Mouse (Mus musculus): Measurements from ENCODE around the gene Lce1m. TPM values are rescaled to one million over a fixed set of nuclear protein-coding genes. Genes with fewer than 3 reads are reported as not detected.

Gene Lce1m
- total and polyA plus RNA-seq, 2 experiments, result not detected

- Histone ChIP-seq H3K4me3 (ENCODE audit: insufficient read depth, low read depth, low read length) (no peak overlapping the region), H3K27me3 (ENCODE audit: control insufficient read depth, insufficient read depth, low read length) (no peaks in the 10 kb centered on the region; the same call in 1 of the 2 replicates), H3K36me3 (ENCODE audit: control insufficient read depth, insufficient read depth, low read length) (no peaks in the 10 kb centered on the region), H3K27ac (replicated peaks; ENCODE audit: insufficient read depth, low read depth, low read length) (no peak overlapping the region), H3K9ac (ENCODE audit: low read depth, low read length) (no peak overlapping the region), H3K79me2 (ENCODE audit: control insufficient read depth, insufficient read depth, low read length) (no peaks in the 10 kb centered on the region), H3K4me1 (ENCODE audit: control insufficient read depth, insufficient read depth, low read length) (no peaks in the 10 kb centered on the region)
- no peak for DNase-seq (ENCODE audit: extremely low read depth, low read depth, low spot score)
- WGBS, result 76% methylated on average over 3 of the region's 3 CpGs
- TF ChIP-seq CTCF (IDR thresholded peaks at IDR 0.05; ENCODE audit: low read depth, low read length) (no peak), POLR2A (IDR thresholded peaks at IDR 0.05; ENCODE audit: extremely low read depth, insufficient read depth, low read length) (no peak)
Observed at GRCm38 (mm10) chr3:93023411-93024184, 4.7 kb upstream of the Lce1m start.

- no peak for DNase-seq (ENCODE audit: extremely low read depth, low read depth, low spot score)
Observed at GRCm38 (mm10) chr3:93021171-93021570, 2.3 kb upstream of the Lce1m start.

GRCm38 (mm10) chr3:93015460-93016104 lies 3.3 kb downstream of the Lce1m start, which contains the start of gene Crct1:
Crct1 (minus strand) TSS chr3:93015687.
- Histone ChIP-seq H3K9ac (ENCODE audit: low read depth, low read length) (no peak within 1 kb of the TSS), H3K27ac (replicated peaks; ENCODE audit: insufficient read depth, low read depth, low read length) (no peak within 1 kb of the TSS), H3K4me3 (ENCODE audit: insufficient read depth, low read depth, low read length) (no peak within 1 kb of the TSS), H3K79me2 (ENCODE audit: control insufficient read depth, insufficient read depth, low read length) (no peaks in the 10 kb centered on the region), H3K4me1 (ENCODE audit: control insufficient read depth, insufficient read depth, low read length) (no peaks in the 10 kb centered on the region), H3K36me3 (ENCODE audit: control insufficient read depth, insufficient read depth, low read length) (no peaks in the 10 kb centered on the region), H3K27me3 (ENCODE audit: control insufficient read depth, insufficient read depth, low read length) (no peaks in the 10 kb centered on the region)
- no peak for DNase-seq (ENCODE audit: extremely low read depth, low read depth, low spot score)
- 44% methylated on average over 4 of the region's 4 CpGs for WGBS
- TF ChIP-seq CTCF (IDR thresholded peaks at IDR 0.05; ENCODE audit: low read depth, low read length), result no peak
- TF ChIP-seq POLR2A (IDR thresholded peaks at IDR 0.05; ENCODE audit: extremely low read depth, insufficient read depth, low read length), result no peak

More at GRCm38 (mm10) chr3:93021171-93021570, 2.3 kb upstream of the Lce1m start:
- Histone ChIP-seq H3K36me3 (ENCODE audit: control insufficient read depth, insufficient read depth, low read length) (no peaks in the 10 kb centered on the region), H3K4me1 (ENCODE audit: control insufficient read depth, insufficient read depth, low read length) (no peaks in the 10 kb centered on the region), H3K9ac (ENCODE audit: low read depth, low read length) (no peak overlapping the region), H3K4me3 (ENCODE audit: insufficient read depth, low read depth, low read length) (no peak overlapping the region), H3K27ac (replicated peaks; ENCODE audit: insufficient read depth, low read depth, low read length) (no peak overlapping the region), H3K27me3 (ENCODE audit: control insufficient read depth, insufficient read depth, low read length) (no peaks in the 10 kb centered on the region; the same call in 1 of the 2 replicates), H3K79me2 (ENCODE audit: control insufficient read depth, insufficient read depth, low read length) (no peaks in the 10 kb centered on the region)
- TF ChIP-seq CTCF (IDR thresholded peaks at IDR 0.05; ENCODE audit: low read depth, low read length), result no peak
- no peak for TF ChIP-seq POLR2A (IDR thresholded peaks at IDR 0.05; ENCODE audit: extremely low read depth, insufficient read depth, low read length)
- 84% methylated on average over 1 of the region's 1 CpGs for WGBS

GRCm38 (mm10) chr3:93014871-93015270 lies 4.0 kb downstream of the Lce1m start:
- H3K9ac ChIP-seq (ENCODE audit: low read depth, low read length), result no peak overlapping the region
- H3K4me3 ChIP-seq (ENCODE audit: insufficient read depth, low read depth, low read length), result no peak overlapping the region
- H3K79me2 ChIP-seq (ENCODE audit: control insufficient read depth, insufficient read depth, low read length), result no peaks in the 10 kb centered on the region
- no peak overlapping the region for H3K27ac ChIP-seq (replicated peaks; ENCODE audit: insufficient read depth, low read depth, low read length)
- no peaks in the 10 kb centered on the region for H3K36me3 ChIP-seq (ENCODE audit: control insufficient read depth, insufficient read depth, low read length)
- H3K27me3 ChIP-seq (ENCODE audit: control insufficient read depth, insufficient read depth, low read length), result no peaks in the 10 kb centered on the region
- no peak for TF ChIP-seq CTCF (IDR thresholded peaks at IDR 0.05; ENCODE audit: low read depth, low read length)
- no peak for TF ChIP-seq POLR2A (IDR thresholded peaks at IDR 0.05; ENCODE audit: extremely low read depth, insufficient read depth, low read length)
- WGBS, result 42% methylated on average over 5 of the region's 5 CpGs
- DNase-seq (ENCODE audit: extremely low read depth, low read depth, low spot score), result no peak
- H3K4me1 ChIP-seq (ENCODE audit: control insufficient read depth, insufficient read depth, low read length), result no peaks in the 10 kb centered on the region

- Histone ChIP-seq H3K27ac (replicated peaks; ENCODE audit: insufficient read depth, low read depth, low read length) (no peak overlapping the region), H3K4me1 (ENCODE audit: control insufficient read depth, insufficient read depth, low read length) (no peaks in the 10 kb centered on the region), H3K36me3 (ENCODE audit: control insufficient read depth, insufficient read depth, low read length) (no peaks in the 10 kb centered on the region), H3K27me3 (ENCODE audit: control insufficient read depth, insufficient read depth, low read length) (no peaks in the 10 kb centered on the region), H3K4me3 (ENCODE audit: insufficient read depth, low read depth, low read length) (no peak overlapping the region), H3K9ac (ENCODE audit: low read depth, low read length) (no peak overlapping the region), H3K79me2 (ENCODE audit: control insufficient read depth, insufficient read depth, low read length) (no peaks in the 10 kb centered on the region)
- DNase-seq (ENCODE audit: extremely low read depth, low read depth, low spot score), result no peak
- WGBS, result 1% methylated on average over 24 of the region's 24 CpGs
- TF ChIP-seq CTCF (IDR thresholded peaks at IDR 0.05; ENCODE audit: low read depth, low read length), result no peak
- no peak for TF ChIP-seq POLR2A (IDR thresholded peaks at IDR 0.05; ENCODE audit: extremely low read depth, insufficient read depth, low read length)
Observed at GRCm38 (mm10) chr3:93014378-93014801, 4.5 kb downstream of the Lce1m start.

Measured in liver, adult 2 months (tissue).